Mouse (Mus musculus) forebrain, embryonic 11.5 days (tissue): ENCODE data around the gene Rag2. TPM values are rescaled to one million over a fixed set of nuclear protein-coding genes. Genes with fewer than 3 reads are reported as not detected.
A peak's percentile ranks its signal among the peaks of the same experiment; 100 is the strongest.

ENCODE experiments used
- ATAC-seq: fragments of 200-750 bp; cut with Nextera tagmentation; replicated peaks from 2 replicates; pipeline ENCODE4 v1.8.0; 2017; ENCODE audit warnings: moderate TSS enrichment; ENCODE audit not compliant: low FRiP score
- DNase-seq: peaks from one replicate; pipeline ENCODE4 v3.0.0-alpha.2; 2017; ENCODE audit warnings: low spot score
- H3K27ac ChIP-seq: fragments of 300-500 bp; sonication (generic); 2 replicates; pipeline ENCODE4 v1.5.1; 2014; ENCODE audit warnings: low read depth, low read length
- H3K27me3 ChIP-seq: fragments of 300-500 bp; sonication (generic); 2 replicates; pipeline ENCODE4 v1.6.1; 2014; ENCODE audit warnings: mild to moderate bottlenecking, low read length, mixed read lengths; ENCODE audit not compliant: control insufficient read depth, insufficient read depth
- H3K36me3 ChIP-seq: fragments of 300-500 bp; sonication (generic); 2 replicates; pipeline ENCODE4 v1.6.1; 2014; ENCODE audit warnings: mild to moderate bottlenecking, low read length, moderate library complexity, mixed read lengths; ENCODE audit not compliant: control insufficient read depth, insufficient read depth
- H3K4me1 ChIP-seq: fragments of 300-500 bp; sonication (generic); replicated peaks from 2 replicates; pipeline ENCODE4 v1.6.1; 2014; ENCODE audit warnings: low read length, mixed read lengths; ENCODE audit not compliant: control insufficient read depth, insufficient read depth
- H3K4me2 ChIP-seq: fragments of 300-500 bp; sonication (generic); 2 replicates; pipeline ENCODE4 v1.6.1; 2014; ENCODE audit warnings: low read depth, mild to moderate bottlenecking, low read length, moderate library complexity, mixed read lengths; ENCODE audit not compliant: severe bottlenecking
- H3K4me3 ChIP-seq: fragments of 300-500 bp; sonication (generic); 2 replicates; pipeline ENCODE4 v1.5.1; 2014; ENCODE audit warnings: low read depth, low read length
- H3K9ac ChIP-seq: fragments of 300-500 bp; sonication (generic); 2 replicates; pipeline ENCODE4 v1.6.1; 2014; ENCODE audit warnings: low read length
- H3K9me3 ChIP-seq: fragments of 300-500 bp; sonication (generic); 2 replicates; pipeline ENCODE4 v1.6.1; 2016; ENCODE audit warnings: low read length, mixed read lengths; ENCODE audit not compliant: control insufficient read depth
- WGBS: fragments of 180-500 bp; shearing (Covaris S2); extraction: QIAGEN DNeasy Blood & Tissue Kit; methylation state at CpG from one replicate; pipeline ENCODE4 v1.1.7; 2014; 5-methylcytosine and 5-hydroxymethylcytosine counted together
- polyA plus RNA-seq: library from polyadenylated mRNA; unstranded; fragments of >200 nt; fragmentation: Nextera tagmentation; extraction: Ambion mirVana; gene quantifications from 2 replicates; pipeline ENCODE4 v1.2.1, GENCODE M21; 2014

Rag2 gene
- polyA plus RNA-seq: not detected in 2 replicates

DNA sequence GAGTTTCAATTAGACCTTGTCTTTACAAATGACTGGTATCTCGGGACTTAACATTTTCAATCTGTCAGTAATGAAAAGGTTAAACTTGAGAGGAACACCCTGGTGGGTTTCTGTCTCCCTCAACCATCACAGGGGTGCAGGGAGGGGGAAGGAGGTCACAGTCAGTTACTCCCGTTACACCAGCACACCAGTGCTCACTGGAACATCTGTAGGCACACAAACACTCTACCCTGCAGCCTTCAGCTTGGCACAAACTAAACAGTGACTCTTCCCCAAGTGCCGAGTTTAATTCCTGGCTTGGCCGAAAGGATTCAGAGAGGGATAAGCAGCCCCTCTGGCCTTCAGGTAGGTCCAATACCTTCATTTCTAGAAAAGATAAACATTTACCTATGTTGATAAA lies at the start of gene Rag2:
Rag2 (plus strand) TSS at position 193 of the 400 bp plus-strand sequence.
- H3K4me3 ChIP-seq: no peak within 1 kb of the TSS
- 72% methylated on average over 4 of the region's 4 CpGs for WGBS
- no peak for ATAC-seq
- no peak within 1 kb of the TSS for H3K4me2 ChIP-seq
- H3K27ac ChIP-seq: no peak within 1 kb of the TSS
- no peaks in the 10 kb centered on the region for H3K27me3 ChIP-seq
- H3K36me3 ChIP-seq: no peaks in the 10 kb centered on the region
- H3K9me3 ChIP-seq: no peaks in the 10 kb centered on the region
- DNase-seq: no peak
- H3K4me1 ChIP-seq: 0 out of 2 replicates have a peak, but pooled peaks cover 2% of the 10 kb centered on the region
- no peak within 1 kb of the TSS for H3K9ac ChIP-seq

GRCm38 (mm10) chr2:101577243-101577642 lies 47.3 kb upstream of the Rag2 start:
- Histone ChIP-seq H3K27ac (no peak overlapping the region), H3K4me1 (no peaks in the 10 kb centered on the region), H3K9me3 (no peaks in the 10 kb centered on the region), H3K4me3 (no peak overlapping the region), H3K27me3 (no peaks in the 10 kb centered on the region), H3K9ac (no peak overlapping the region), H3K36me3 (no peaks in the 10 kb centered on the region), H3K4me2 (no peak overlapping the region)
- DNase-seq (no peak), ATAC-seq (no peak)
- WGBS: 93% methylated on average over 4 of the region's 4 CpGs

- Histone ChIP-seq H3K36me3 (no peaks in the 10 kb centered on the region), H3K27ac (no peak overlapping the region), H3K4me1 (no peaks in the 10 kb centered on the region), H3K27me3 (no peaks in the 10 kb centered on the region), H3K4me3 (no peak overlapping the region), H3K4me2 (no peak overlapping the region), H3K9ac (no peak overlapping the region), H3K9me3 (no peaks in the 10 kb centered on the region)
- WGBS: 74% methylated on average over 2 of the region's 2 CpGs
- DNase-seq: no peak
- ATAC-seq: no peak
Observed at GRCm38 (mm10) chr2:101580027-101580426, 44.5 kb upstream of the Rag2 start.

DNA sequence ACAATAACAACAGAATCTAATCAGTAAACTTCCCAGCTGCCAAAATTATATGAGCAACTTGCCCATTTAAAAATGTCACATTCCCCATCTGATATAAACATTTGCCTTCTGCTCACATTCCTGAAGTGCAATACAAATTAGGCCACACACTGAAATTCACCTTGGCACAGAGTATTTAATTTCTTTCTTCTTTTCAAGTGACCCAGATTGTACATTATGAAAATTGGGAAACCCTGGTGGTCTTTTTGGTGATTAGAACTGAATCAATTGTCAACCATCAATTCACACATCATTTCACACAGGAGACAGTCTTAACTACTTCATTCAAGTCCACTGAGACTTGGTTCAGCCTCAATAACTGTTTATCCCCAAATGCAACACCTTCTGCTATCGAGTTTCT lies 44.1 kb upstream of the Rag2 start:
- DNase-seq (no peak), ATAC-seq (no peak)
- H3K4me1 ChIP-seq: no peaks in the 10 kb centered on the region
- H3K27me3 ChIP-seq: no peaks in the 10 kb centered on the region
- H3K4me2 ChIP-seq: no peak overlapping the region
- WGBS: 29% methylated on average over 1 of the region's 1 CpGs
- no peaks in the 10 kb centered on the region for H3K9me3 ChIP-seq
- H3K36me3 ChIP-seq: no peaks in the 10 kb centered on the region
- H3K9ac ChIP-seq: no peak overlapping the region
- H3K4me3 ChIP-seq: no peak overlapping the region
- no peak overlapping the region for H3K27ac ChIP-seq

- no peaks in the 10 kb centered on the region for H3K27me3 ChIP-seq
- H3K36me3 ChIP-seq: no peaks in the 10 kb centered on the region
- no peaks in the 10 kb centered on the region for H3K9me3 ChIP-seq
- 78% methylated on average over 3 of the region's 3 CpGs for WGBS
- no peaks in the 10 kb centered on the region for H3K4me1 ChIP-seq
- DNase-seq: no peak
- no peak overlapping the region for H3K27ac ChIP-seq
- no peak for ATAC-seq
- no peak overlapping the region for H3K9ac ChIP-seq
- H3K4me3 ChIP-seq: no peak overlapping the region
- no peak overlapping the region for H3K4me2 ChIP-seq
Observed at GRCm38 (mm10) chr2:101580977-101581376, 43.5 kb upstream of the Rag2 start.

DNA sequence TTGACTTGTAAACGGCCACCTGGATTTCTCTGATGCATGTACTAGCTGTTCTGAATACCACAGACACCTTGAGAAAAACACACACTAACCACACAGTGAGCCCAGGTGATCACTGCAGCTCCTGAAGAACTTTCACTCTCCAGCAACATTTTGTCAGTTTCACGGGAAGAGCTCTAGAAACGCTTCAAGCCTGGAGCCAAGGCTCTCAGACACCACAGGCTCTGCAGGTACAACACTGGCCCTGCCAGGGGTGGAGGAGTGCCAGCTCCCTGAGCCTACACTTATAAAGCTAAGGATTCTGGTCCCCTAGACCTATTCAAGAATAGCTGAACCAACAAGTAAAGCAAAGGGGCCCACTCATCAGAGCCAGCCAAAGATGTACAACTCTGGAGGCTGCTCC lies 43.1 kb upstream of the Rag2 start:
- no peaks in the 10 kb centered on the region for H3K27me3 ChIP-seq
- no peak overlapping the region for H3K27ac ChIP-seq
- no peaks in the 10 kb centered on the region for H3K36me3 ChIP-seq
- H3K4me3 ChIP-seq: no peak overlapping the region
- no peak overlapping the region for H3K4me2 ChIP-seq
- ATAC-seq: no peak
- 91% methylated on average over 3 of the region's 3 CpGs for WGBS
- H3K9ac ChIP-seq: no peak overlapping the region
- no peak for DNase-seq
- H3K9me3 ChIP-seq: no peaks in the 10 kb centered on the region
- H3K4me1 ChIP-seq: no peaks in the 10 kb centered on the region

DNA sequence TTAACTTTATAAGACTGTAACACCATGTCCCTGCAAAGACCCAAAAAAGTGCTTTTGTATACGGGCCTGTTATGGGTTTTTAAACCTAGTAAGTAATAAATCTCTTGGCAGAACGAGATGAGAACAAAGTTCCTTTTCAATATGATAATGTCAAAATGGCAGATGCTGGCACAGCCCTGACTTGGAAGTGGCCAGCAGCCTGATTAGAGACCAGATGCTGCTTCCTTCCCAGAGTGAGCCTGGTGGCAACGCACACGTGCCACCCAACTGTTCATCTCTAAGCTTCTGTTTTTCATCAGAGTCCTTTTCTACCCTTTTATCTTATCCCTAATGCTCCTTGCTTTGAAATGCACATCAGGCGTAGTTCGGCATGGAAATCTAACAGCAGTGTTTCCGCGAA lies 33.2 kb upstream of the Rag2 start:
- no peak overlapping the region for H3K9ac ChIP-seq
- peak overlapping the region; percentile 84 for H3K27ac ChIP-seq
- no peak overlapping the region for H3K4me3 ChIP-seq
- WGBS: 44% methylated on average over 8 of the region's 8 CpGs
- H3K27me3 ChIP-seq: no peaks in the 10 kb centered on the region
- H3K4me1 ChIP-seq: peaks cover 17% of the 10 kb centered on the region; the same call in 1 of the 2 replicates
- no peak overlapping the region for H3K4me2 ChIP-seq
- H3K9me3 ChIP-seq: no peaks in the 10 kb centered on the region
- no peaks in the 10 kb centered on the region for H3K36me3 ChIP-seq
- ATAC-seq: no peak
- no peak for DNase-seq

DNA sequence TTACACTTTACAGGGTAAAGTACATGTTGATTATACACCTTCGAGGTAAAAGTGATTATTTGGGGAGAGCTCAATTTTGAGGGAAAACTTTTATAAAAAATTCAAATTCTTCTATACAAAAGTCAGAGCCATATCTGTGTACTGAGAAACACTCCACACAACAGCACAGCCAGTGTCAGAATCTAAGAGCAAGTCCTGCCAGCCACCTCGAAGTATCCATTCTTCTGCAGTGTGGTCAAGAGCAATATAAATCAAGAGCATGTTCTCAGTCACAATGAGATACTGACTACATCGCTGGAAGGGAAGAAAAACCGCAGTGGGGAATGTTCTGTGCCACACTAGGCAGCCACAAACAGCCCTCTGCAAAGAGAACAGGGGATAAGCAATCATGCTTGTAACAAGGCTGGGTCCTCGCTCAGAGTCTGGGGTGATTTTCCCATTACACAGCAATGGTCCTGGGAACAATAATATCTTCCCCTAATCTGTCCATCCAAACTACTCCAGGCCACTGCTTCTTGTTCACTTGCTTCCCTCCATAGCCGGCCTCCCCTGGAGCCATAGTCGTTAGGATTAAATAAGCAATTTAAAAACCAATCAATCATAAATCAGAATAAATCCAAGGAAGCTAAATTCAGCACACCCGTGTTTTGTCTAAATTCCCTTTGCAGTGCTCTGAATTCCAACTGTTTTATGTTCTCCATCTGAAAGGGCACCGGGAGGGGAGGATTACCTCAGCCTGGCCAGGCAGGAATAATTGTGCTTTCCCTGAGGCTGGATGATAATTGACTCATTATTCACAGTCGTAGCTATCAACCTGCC lies 32.3 kb upstream of the Rag2 start:
- DNase-seq: peak; percentile 69

DNA sequence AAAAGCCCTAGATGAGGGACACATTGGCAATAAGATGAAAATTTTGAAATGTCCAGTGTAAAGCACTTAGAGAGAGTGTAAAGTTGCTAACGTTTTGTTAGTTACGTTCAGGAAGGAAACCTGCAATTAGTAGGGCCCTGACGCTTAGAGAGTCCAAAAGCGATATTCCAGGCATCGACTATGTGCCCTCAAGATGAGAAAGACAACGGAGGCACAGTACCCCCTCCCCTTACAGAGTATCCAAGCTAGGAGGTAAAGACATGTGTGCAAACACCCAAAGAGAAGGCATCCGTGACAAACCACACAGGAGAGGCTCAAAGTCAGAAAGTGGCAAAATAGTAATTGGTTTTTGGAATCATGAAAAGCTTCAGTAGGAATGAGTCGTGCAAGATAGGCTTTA lies 31.6 kb upstream of the Rag2 start:
- DNase-seq (no peak), ATAC-seq (peak; percentile 68)
- Histone ChIP-seq H3K36me3 (no peaks in the 10 kb centered on the region), H3K4me1 (peaks cover 17% of the 10 kb centered on the region; the same call in 1 of the 2 replicates), H3K9ac (no peak overlapping the region), H3K4me3 (no peak overlapping the region), H3K27ac (peak overlapping the region; percentile 84), H3K9me3 (no peaks in the 10 kb centered on the region), H3K27me3 (no peaks in the 10 kb centered on the region), H3K4me2 (no peak overlapping the region)
- WGBS: 23% methylated on average over 8 of the region's 8 CpGs

More for the DNA sequence above, 32.3 kb upstream of the Rag2 start:
- no peak overlapping the region for H3K4me3 ChIP-seq
- peaks cover 17% of the 10 kb centered on the region; the same call in 1 of the 2 replicates for H3K4me1 ChIP-seq
- no peaks in the 10 kb centered on the region for H3K27me3 ChIP-seq
- H3K4me2 ChIP-seq: no peak overlapping the region; the same call in 1 of the 2 replicates
- H3K27ac ChIP-seq: peak overlapping the region; percentile 84
- no peaks in the 10 kb centered on the region for H3K9me3 ChIP-seq
- H3K36me3 ChIP-seq: no peaks in the 10 kb centered on the region
- WGBS: 14% methylated on average over 10 of the region's 10 CpGs
- H3K9ac ChIP-seq: no peak overlapping the region
- peak; percentile 88 for ATAC-seq
